Mouse (Mus musculus) inflammation-experienced regulatory T-cells, adult 6 months (primary cell): ENCODE results near the gene Mgat2. TPM values are rescaled to one million over a fixed set of nuclear protein-coding genes. Genes with fewer than 3 reads are reported as not detected.

ENCODE experiments used
- ATAC-seq: one replicate; pipeline ENCODE4 v1.8.0; 2017
- polyA plus RNA-seq, 3 experiments: library from polyadenylated mRNA; unstranded; fragments of 100-300 nt; shearing (Covaris generic); gene quantifications; one replicate each; pipeline ENCODE4 v1.2.1; 2017

The Mgat2 gene
- polyA plus RNA-seq, 3 experiments from 2014 or later = 17.8 to 27.9 (median 21.1) TPM

DNA sequence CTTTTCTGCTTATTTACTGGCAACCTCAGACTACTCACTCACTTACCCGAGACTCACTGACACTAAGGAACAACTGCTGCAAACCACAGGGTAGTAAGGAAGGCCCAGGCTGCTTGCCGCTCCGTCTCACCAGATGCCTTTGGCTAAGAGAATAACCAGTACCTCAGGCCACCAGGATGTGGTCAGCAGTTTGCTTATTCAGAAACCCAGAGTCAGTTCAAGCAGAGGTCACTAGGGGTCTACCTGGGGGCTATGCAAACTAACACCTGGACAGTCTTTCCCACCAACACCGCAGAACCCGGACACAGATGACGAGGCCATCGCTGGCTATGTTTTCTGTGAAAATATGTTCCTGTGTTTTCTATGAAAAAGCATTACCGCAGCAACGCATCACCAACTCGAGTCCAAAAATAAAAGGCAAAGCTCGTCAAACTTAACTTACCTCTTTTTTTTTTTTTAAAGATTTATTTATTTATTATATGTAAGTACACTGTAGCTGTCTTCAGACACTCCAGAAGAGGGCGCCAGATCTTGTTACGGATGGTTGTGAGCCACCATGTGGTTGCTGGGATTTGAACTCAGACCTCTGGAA is 29.3 kb downstream of the Mgat2 start:
- ATAC-seq = no peak

DNA sequence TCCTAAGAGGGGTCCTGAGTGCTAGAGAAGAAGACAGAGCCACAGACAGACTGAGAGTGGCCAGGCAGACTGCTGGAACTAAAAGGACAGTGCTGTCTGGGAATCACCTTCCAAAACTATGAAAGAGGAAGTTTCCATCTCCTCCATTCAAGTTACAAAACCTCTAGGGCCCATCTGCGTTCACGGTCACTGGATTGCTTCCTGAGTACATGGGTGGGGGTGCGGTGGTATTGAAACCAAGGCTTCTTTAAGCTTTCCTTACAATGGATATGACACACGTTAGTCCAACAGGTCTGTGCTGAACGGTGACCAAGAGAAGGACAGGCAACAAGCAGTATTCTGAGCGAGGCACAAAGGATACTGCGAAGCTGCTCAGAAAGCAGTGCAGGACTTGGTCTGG is 30.4 kb downstream of the Mgat2 start:
- no peak for ATAC-seq

DNA sequence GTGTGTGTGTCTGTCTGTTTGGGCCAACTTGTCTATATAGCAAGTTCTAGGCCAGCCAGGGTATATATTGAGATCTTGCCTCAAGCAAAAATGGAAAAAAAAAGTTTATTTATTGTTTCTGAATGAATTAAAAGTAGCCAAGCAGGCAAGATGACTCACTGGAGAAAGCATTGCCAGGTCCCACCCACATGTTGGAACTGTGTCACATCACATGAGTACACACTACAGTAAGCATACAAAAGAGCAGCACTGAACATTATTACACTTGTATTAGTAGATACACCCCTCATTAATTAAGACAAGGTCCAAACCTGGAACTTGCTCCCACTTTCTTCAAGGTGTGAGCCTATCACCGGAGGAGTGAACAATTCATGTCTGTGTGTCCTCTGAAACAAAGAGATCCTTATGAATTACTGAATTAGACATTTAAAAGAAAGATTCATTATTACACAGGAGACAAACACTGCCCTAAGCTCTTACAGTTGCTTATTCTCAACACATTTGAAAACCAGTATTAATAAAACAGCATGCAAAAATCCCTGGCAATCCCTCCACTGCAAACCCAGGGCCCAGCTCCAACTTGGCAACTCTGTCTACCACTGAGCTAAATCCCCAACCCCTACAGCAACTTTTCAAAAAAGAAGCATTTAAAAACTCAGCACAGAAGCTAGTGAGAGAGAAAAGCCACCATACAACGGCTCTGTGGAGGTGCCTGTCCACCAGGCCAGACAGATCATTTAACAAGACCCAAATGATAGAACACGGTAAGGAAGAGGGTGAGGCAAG is 31.2 kb downstream of the Mgat2 start:
- no peak for ATAC-seq

DNA sequence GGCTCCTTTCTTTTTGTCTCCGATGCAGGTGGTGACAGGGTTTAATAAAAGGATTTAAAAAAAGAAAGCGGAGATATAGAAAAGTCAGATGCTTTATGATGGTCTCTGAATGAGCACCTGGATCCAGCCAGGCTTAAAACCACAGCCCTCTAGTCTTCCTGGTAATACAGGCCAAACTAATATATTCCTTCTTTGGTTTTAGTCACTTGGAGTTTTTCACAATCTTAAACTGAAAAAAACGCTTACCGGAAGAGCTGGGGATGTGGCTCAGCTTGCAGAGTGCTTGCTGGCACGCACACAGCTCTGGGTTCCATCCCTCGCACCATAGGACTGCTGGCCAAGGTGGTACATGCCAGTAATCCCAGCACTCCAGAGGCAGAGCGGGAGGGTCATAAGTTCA is 32.6 kb downstream of the Mgat2 start:
- ATAC-seq = no peak

DNA sequence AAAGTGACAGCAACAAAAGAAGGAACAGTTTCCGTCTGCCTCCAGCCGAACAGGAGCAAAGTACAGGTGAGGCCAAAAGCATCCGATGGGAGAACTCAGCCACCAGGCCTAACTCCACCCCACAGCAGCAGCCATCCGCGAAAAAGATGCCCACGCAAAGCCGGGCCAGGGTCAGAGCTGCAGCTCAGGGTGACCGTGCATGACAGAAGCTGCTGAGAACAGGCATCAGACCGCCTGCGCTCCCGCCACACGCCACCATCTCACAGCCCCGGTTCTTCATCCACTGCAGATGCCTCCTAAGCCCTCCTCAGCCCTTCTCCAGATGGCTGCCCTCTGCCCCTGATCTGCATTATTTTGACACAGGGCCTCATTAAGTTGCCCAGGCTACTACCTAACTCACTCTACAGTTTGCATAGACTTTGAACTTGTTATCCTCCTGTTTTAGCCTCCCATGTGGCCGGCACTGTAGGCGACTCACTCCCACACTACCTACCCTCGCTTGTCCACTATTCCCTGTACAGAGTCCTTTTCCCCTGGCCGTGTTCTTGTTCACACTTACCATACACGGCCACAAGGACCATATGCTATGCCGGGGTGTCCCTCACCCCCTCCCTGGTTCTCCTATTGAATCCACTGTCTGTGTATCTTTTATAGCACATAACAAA is 36.8 kb downstream of the Mgat2 start:
- ATAC-seq = no peak

DNA sequence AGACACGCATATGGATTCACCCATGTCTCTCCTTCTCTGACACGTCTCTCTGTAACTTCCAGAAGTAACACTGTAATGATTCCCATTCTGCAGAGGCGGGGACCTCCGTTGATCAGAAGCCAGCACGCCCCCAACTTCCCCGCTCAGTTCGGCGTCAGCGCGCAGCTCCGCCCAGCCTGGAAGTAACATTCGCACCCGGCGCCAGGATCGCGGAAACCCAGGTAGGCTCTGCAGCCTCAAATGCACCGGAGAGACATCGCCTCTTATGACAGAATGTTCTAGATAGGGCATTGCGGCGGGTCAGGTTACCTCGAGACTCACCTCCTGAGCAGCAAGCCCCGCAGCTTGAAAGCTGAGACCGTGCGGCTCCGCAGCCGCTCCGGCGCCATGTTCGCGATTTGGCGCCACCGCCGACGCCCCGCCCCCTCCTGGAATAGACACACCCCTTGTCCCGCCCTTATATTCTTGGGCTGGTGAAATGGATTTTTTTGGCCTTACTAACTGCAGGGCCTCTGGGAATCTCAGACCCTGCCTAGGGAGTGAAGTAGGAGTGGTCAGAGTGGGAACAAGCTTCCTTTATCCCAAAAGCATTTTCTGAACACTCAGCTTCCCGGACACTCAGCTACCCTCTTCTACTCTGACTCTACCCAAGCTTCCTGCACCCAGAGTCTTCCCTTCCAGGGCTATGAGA is 44.0 kb downstream of the Mgat2 start, which contains the start of gene Pole2:
Pole2 (minus strand) TSS at position 420 of the 691 bp plus-strand sequence.
- ATAC-seq = peak; percentile 93

DNA sequence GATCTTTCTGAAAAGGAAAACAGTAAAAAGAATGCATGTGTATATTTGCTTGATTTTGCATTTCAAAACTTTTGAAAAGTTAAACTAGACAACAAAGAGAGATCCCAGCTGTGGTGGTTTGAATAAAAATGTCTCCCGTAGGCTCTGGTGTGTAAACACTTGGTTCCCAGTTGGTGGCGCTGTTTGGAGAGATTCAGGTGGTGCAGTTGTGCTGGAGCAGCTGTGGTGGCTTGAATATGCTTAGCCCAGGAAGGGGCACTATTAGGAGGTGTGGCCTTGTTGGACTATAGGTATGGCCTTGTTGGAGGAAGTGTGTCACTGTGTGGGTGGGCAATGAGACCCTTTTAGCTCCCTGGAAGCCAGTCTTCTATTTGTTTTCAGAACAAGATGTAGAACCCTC is 45.3 kb downstream of the Mgat2 start:
- peak; percentile 34 for ATAC-seq

DNA sequence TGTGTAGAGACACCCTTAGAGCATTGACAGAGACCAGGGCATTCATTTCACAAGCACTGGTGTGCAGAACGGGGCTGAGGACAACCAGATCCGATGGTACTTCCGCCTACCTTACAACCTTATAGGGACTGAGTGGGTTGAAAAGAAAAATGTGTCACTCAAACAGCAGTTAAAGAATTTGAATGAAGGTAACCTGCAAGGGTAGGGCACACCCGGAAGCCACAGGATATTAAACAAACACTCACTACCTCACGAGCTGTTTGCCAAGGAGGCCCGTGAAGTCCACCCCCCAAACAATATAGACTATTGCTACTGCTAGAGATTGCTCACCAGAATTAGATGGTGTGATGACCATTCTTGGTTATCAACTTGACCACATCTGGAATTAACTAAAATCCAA is 51.8 kb downstream of the Mgat2 start:
- no peak for ATAC-seq

Other genes starting within 250 kb of the Mgat2 start
- 1,000 to 10,000 TPM; 2,056 to 4,231 (median 2,807) TPM for gene Rps29, start 25.0 kb upstream of the Mgat2 start, polyA plus RNA-seq
- gene Lrr1, start 15.3 kb upstream of the Mgat2 start, polyA plus RNA-seq = 1 to 10 TPM in 2 of 3 experiments, not detected in 1; 1.5 to 8.2 TPM
- 100 to 1,000 TPM; 533 to 565 (median 537) TPM for gene Rpl36al, start 74 bp upstream of the Mgat2 start, polyA plus RNA-seq
- 10 to 100 TPM in 1 of 3 experiments, 1 to 10 TPM in 2; 6.9 to 16.1 (median 8.8) TPM for gene Gm49383, start 12.9 kb downstream of the Mgat2 start, polyA plus RNA-seq
- 1 to 10 TPM; 4.7 to 5.4 (median 4.7) TPM for gene Dnaaf2, start 14.3 kb downstream of the Mgat2 start, polyA plus RNA-seq
- 10 to 100 TPM in 1 of 3 experiments, 1 to 10 TPM in 2; 7.9 to 15.2 (median 9.6) TPM for gene Gm49384, start 20.1 kb downstream of the Mgat2 start, polyA plus RNA-seq
- gene Pole2, start 44.0 kb downstream of the Mgat2 start, polyA plus RNA-seq = 10 to 100 TPM in 1 of 3 experiments, 1 to 10 TPM in 2; 5.1 to 22.6 (median 7.6) TPM
- 10 to 100 TPM; 15.4 to 41.1 (median 25.4) TPM for gene Klhdc1, start 57.0 kb downstream of the Mgat2 start, polyA plus RNA-seq
- gene Klhdc2, start 112.5 kb downstream of the Mgat2 start, polyA plus RNA-seq = 10 to 100 TPM; 12.0 to 16.0 (median 14.3) TPM
- 100 to 1,000 TPM; 135 to 198 (median 180) TPM for gene Nemf, start 173.0 kb downstream of the Mgat2 start, polyA plus RNA-seq
- 10 to 100 TPM; 40.5 to 93.3 (median 88.9) TPM for gene Arf6, start 188.0 kb downstream of the Mgat2 start, polyA plus RNA-seq
- gene Gm9887, start 188.3 kb downstream of the Mgat2 start, polyA plus RNA-seq = not detected